8 mouse cellular contexts compared by ENCODE assay signal in the genomic region with DNA sequence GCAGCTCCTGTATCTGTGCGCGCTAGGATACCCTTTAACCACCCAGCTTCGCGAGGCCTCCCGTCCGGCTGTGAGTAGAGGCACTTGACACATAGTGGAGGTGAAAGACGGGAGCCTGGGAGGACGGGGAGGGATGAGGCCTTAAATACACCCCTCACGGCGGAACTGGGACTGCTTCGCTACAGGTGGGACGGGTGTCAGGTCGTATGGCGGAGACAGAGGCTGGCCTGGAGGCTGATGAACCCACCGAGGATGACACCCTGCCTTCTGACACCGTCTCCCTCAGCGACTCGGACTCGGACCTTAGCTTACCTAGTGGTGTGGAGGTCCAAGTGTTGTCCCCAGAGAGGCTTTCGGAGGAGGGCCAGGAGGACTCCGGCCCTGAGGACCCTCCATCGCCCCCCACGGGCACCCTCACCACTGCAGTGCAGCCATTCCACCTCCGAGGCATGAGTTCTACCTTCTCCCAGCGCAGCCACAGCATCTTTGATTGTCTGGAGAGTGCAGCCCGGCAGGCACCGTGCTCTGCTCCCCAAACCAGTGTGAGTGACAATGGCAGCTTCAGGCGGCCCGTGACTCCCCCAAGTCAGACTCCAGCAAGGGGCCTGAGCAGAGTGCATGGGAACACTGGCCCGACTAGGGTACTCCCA. TPM values are rescaled to one million over a fixed set of nuclear protein-coding genes. Genes with fewer than 3 reads are reported as not detected.
DNase-seq lines count a peak whose midpoint lies in the region; ATAC-seq and TF ChIP-seq lines count a peak whose summit lies in the region.

No protein-coding gene starts in this region.

- peak; percentile 30 for DNase-seq in right cerebral cortex, postnatal 14 days
- DNase-seq in right cerebral cortex, adult 18-20 months, result no peak
- DNase-seq in liver, embryonic 11.5 days (ENCODE audit: low spot score), result no peak
- DNase-seq in layer of hippocampus, adult 11-12 months (ENCODE audit: low spot score), result no peak
- DNase-seq in T-cell, adult 2 months (ENCODE audit: low spot score), result no peak

- peak overlapping the region; percentile 92 for H3K27ac ChIP-seq in heart, embryonic 15.5 days
- peak overlapping the region; percentile 91 for H3K27ac ChIP-seq in liver, embryonic 11.5 days (ENCODE audit: low read depth, low read length)
- H3K27ac ChIP-seq in small intestine, adult 2 months (ENCODE audit: insufficient read depth, low read depth, low read length), result peak overlapping the region; percentile 20

- H3K9ac ChIP-seq in heart, embryonic 15.5 days, result peak overlapping the region; percentile 89
- H3K9ac ChIP-seq in liver, embryonic 11.5 days (ENCODE audit: low read depth, low read length), result peak overlapping the region; percentile 81

- peaks cover 34% of the 10 kb centered on the region for H3K36me3 ChIP-seq in heart, embryonic 15.5 days
- peaks cover 23% of the 10 kb centered on the region for H3K36me3 ChIP-seq in liver, embryonic 11.5 days (ENCODE audit: control insufficient read depth, insufficient read depth, low read length)
- H3K36me3 ChIP-seq in small intestine, adult 2 months (ENCODE audit: control insufficient read depth, insufficient read depth, low read length), result peaks cover 22% of the 10 kb centered on the region

- TF ChIP-seq POLR2A in small intestine, adult 2 months (IDR thresholded peaks at IDR 0.05; ENCODE audit: low read depth, low read length), result no peak

- 9% methylated on average over 30 of the region's 30 CpGs for WGBS in heart, embryonic 15.5 days
- 12% methylated on average over 30 of the region's 30 CpGs for WGBS in liver, embryonic 11.5 days
- WGBS in small intestine, adult 2 months, result 6% methylated on average over 30 of the region's 30 CpGs

- peak overlapping the region; percentile 94 for H3K4me2 ChIP-seq in heart, embryonic 15.5 days
- H3K4me2 ChIP-seq in liver, embryonic 11.5 days, result peak overlapping the region; percentile 99

- TF ChIP-seq CTCF in small intestine, adult 2 months (IDR thresholded peaks at IDR 0.05; ENCODE audit: extremely low read depth, insufficient read length, insufficient replicate concordance, low read depth, low read length), result no peak

- H3K4me3 ChIP-seq in heart, embryonic 15.5 days, result peak overlapping the region; percentile 86
- H3K4me3 ChIP-seq in liver, embryonic 11.5 days (ENCODE audit: low read depth, low read length), result peak overlapping the region; percentile 87
- peak overlapping the region; percentile 70 for H3K4me3 ChIP-seq in small intestine, adult 2 months (ENCODE audit: low read depth, low read length)

- H3K4me1 ChIP-seq in heart, embryonic 15.5 days (replicated peaks), result peaks cover 24% of the 10 kb centered on the region
- peaks cover 15% of the 10 kb centered on the region for H3K4me1 ChIP-seq in liver, embryonic 11.5 days (replicated peaks; ENCODE audit: control insufficient read depth, insufficient read depth, low read length)
- peaks cover 16% of the 10 kb centered on the region for H3K4me1 ChIP-seq in small intestine, adult 2 months (ENCODE audit: control insufficient read depth, insufficient read depth, insufficient read length, low read length)

- no peaks in the 10 kb centered on the region for H3K27me3 ChIP-seq in heart, embryonic 15.5 days
- no peaks in the 10 kb centered on the region for H3K27me3 ChIP-seq in liver, embryonic 11.5 days (replicated peaks; ENCODE audit: control insufficient read depth, insufficient read depth, low read length)
- H3K27me3 ChIP-seq in small intestine, adult 2 months (ENCODE audit: control insufficient read depth, insufficient read depth, low read length), result no peaks in the 10 kb centered on the region

- peak; percentile 2; the same call in 1 of the 2 replicates for ATAC-seq in common myeloid progenitor, adult 5-6 weeks (replicated peaks; ENCODE audit: low read depth, poor library complexity, severe bottlenecking)
- ATAC-seq in heart, embryonic 15.5 days (replicated peaks; ENCODE audit: insufficient number of reproducible peaks, insufficient read depth, low FRiP score, low read depth), result peak; percentile 2; the same call in 1 of the 2 replicates
- peak; percentile 8; the same call in 1 of the 2 replicates for ATAC-seq in liver, embryonic 11.5 days (replicated peaks; ENCODE audit: low FRiP score)

- no peaks in the 10 kb centered on the region for H3K9me3 ChIP-seq in heart, embryonic 15.5 days (replicated peaks)
- no peaks in the 10 kb centered on the region for H3K9me3 ChIP-seq in liver, embryonic 11.5 days (ENCODE audit: control insufficient read depth, low read length)

RNA-seq across cellular contexts. Expression of a gene that starts 0.8 kb away (rescaled TPM):
- 25.3 and 25.5 TPM in 2 replicates for total RNA-seq in common myeloid progenitor, adult 5-6 weeks (2017)
- 45.7 and 66.2 TPM in 2 replicates for polyA plus RNA-seq in heart, embryonic 15.5 days (2015; fragmentation: Nextera tagmentation; extraction: Ambion mirVana)
- 48.9 and 52.2 TPM in 2 replicates for polyA plus RNA-seq in liver, embryonic 11.5 days (2014; fragmentation: Nextera tagmentation; extraction: Ambion mirVana)
- polyA plus RNA-seq in small intestine, adult 2 months (2012; rRNA removed), result 46.9 and 60.0 TPM in 2 replicates

RNA-seq across cellular contexts. Expression of a gene that starts 17.3 kb away (rescaled TPM):
- 187 and 210 TPM in 2 replicates for total RNA-seq in common myeloid progenitor, adult 5-6 weeks (2017)
- 780 and 813 TPM in 2 replicates for polyA plus RNA-seq in heart, embryonic 15.5 days (2015; fragmentation: Nextera tagmentation; extraction: Ambion mirVana)
- polyA plus RNA-seq in liver, embryonic 11.5 days (2014; fragmentation: Nextera tagmentation; extraction: Ambion mirVana), result 273 and 276 TPM in 2 replicates
- 206 and 227 TPM in 2 replicates for polyA plus RNA-seq in small intestine, adult 2 months (2012; rRNA removed)

RNA-seq across cellular contexts. Expression of a gene that starts 24.6 kb away (rescaled TPM):
- not detected in 2 replicates for total RNA-seq in common myeloid progenitor, adult 5-6 weeks (2017)
- polyA plus RNA-seq in heart, embryonic 15.5 days (2015; fragmentation: Nextera tagmentation; extraction: Ambion mirVana), result 3.8 and 4.7 TPM in 2 replicates
- 1.2 and 1.3 TPM in 2 replicates for polyA plus RNA-seq in liver, embryonic 11.5 days (2014; fragmentation: Nextera tagmentation; extraction: Ambion mirVana)
- polyA plus RNA-seq in small intestine, adult 2 months (2012; rRNA removed), result 11.9 and 13.1 TPM in 2 replicates

RNA-seq across cellular contexts. Expression of a gene that starts 36.3 kb away (rescaled TPM):
- not detected in 2 replicates for total RNA-seq in common myeloid progenitor, adult 5-6 weeks (2017)
- 25.8 and 27.5 TPM in 2 replicates for polyA plus RNA-seq in heart, embryonic 15.5 days (2015; fragmentation: Nextera tagmentation; extraction: Ambion mirVana)
- 0.59 and 1.2 TPM in 2 replicates for polyA plus RNA-seq in liver, embryonic 11.5 days (2014; fragmentation: Nextera tagmentation; extraction: Ambion mirVana)
- 24.0 and 41.8 TPM in 2 replicates for polyA plus RNA-seq in small intestine, adult 2 months (2012; rRNA removed)

Comparison
In these comparisons a context has a peak if more than half of its experiments do, and no peak if none do; other contexts are left out.
1. H3K27ac ChIP-seq: peak in every context shown above with its lines; median percentile 92 in heart, embryonic 15.5 days; 91 in liver, embryonic 11.5 days; 20 in small intestine, adult 2 months.